Mouse (Mus musculus) intestine, embryonic 16.5 days (tissue): ENCODE measurements around the gene Gm21885. TPM values are rescaled to one million over a fixed set of nuclear protein-coding genes. Genes with fewer than 3 reads are reported as not detected.
A peak's percentile ranks its signal among the peaks of the same experiment; 100 is the strongest.

ENCODE experiments used
- ATAC-seq: fragments of 200-750 bp; cut with Nextera tagmentation; 2 replicates; pipeline ENCODE4 v1.8.0; 2017; ENCODE audit warnings: moderate TSS enrichment, moderate library complexity
- H3K27ac ChIP-seq: fragments of 300-500 bp; sonication (generic); 2 replicates; pipeline ENCODE4 v1.5.1; 2014; ENCODE audit warnings: mild to moderate bottlenecking, low read length
- H3K27me3 ChIP-seq: fragments of 300-500 bp; sonication (generic); replicated peaks from 2 replicates; pipeline ENCODE4 v1.6.1; 2014; ENCODE audit warnings: low read length, control low read depth, mixed read lengths; ENCODE audit not compliant: control insufficient read depth, insufficient read depth
- H3K36me3 ChIP-seq: fragments of 300-500 bp; sonication (generic); 2 replicates; pipeline ENCODE4 v1.6.1; 2014; ENCODE audit warnings: low read length, control low read depth; ENCODE audit not compliant: control insufficient read depth, insufficient read depth
- H3K4me1 ChIP-seq: fragments of 300-500 bp; sonication (generic); 2 replicates; pipeline ENCODE4 v1.6.1; 2014; ENCODE audit warnings: low read length, control low read depth, mixed read lengths; ENCODE audit not compliant: control insufficient read depth, insufficient read depth
- H3K4me2 ChIP-seq: fragments of 300-500 bp; sonication (generic); 2 replicates; pipeline ENCODE4 v1.6.1; 2014; ENCODE audit warnings: low read depth, low read length, control low read depth
- H3K4me3 ChIP-seq: fragments of 300-500 bp; sonication (generic); 2 replicates; pipeline ENCODE4 v1.5.1; 2014; ENCODE audit warnings: mild to moderate bottlenecking, low read length
- H3K9ac ChIP-seq: fragments of 300-500 bp; sonication (generic); 2 replicates; pipeline ENCODE4 v1.6.1; 2014; ENCODE audit warnings: low read depth, low read length
- H3K9me3 ChIP-seq: fragments of 300-500 bp; sonication (generic); 2 replicates; pipeline ENCODE4 v1.6.1; 2016; ENCODE audit warnings: low read length, control low read depth; ENCODE audit not compliant: control insufficient read depth
- WGBS: fragments of 180-500 bp; shearing (Covaris S2); extraction: QIAGEN DNeasy Blood & Tissue Kit; methylation state at CpG from one replicate; pipeline ENCODE4 v1.1.7; 2014; 5-methylcytosine and 5-hydroxymethylcytosine counted together
- polyA plus RNA-seq: library from polyadenylated mRNA; unstranded; fragments of >200 nt; fragmentation: Nextera tagmentation; extraction: Ambion mirVana; gene quantifications from 2 replicates; pipeline ENCODE4 v1.2.1, GENCODE M21; 2015

Gm21885 gene
- polyA plus RNA-seq, 1 experiment from 2014 or later: 92.1 TPM

DNA sequence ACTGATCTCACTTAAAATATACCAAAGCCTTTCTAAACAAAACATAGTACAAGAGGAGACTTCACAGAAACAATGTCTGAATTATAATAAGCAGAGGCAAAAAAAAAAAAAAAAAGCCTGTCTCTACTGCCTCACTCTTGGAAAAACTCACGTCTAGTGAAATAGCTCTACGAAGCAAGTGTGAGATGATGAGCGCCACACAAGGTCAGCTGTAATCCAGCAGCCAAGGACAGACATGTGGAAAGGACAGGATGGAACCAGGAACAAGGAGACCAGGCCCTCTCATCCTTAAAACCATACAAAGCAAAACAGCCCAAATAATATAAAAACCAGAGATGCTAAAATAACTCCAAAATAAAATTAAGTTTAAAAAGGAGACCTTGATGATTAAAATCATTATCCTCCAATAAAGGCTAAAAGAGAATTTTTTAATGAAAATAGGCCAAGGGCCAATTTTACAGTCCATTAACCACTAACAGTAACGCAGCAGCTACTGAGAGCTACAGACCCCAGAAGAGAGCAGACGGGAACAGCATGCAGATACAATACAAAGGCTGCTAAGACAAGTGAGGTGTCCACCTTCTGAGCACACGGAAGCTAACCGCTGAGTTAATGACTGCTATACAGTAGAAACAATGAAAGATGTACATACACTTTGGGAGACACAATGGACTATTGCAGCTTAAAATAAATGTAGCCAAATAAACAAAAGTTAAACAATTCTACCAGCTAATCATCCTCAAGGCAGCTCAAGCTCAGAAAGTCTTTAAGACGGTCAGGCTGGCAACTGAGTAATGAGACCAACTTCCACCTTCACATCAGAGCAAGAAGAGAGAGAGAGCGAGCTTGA, 13.5 kb downstream of the Gm21885 start:
- Histone ChIP-seq H3K4me1 (no peaks in the 10 kb centered on the region), H3K9me3 (no peaks in the 10 kb centered on the region), H3K36me3 (peaks cover 33% of the 10 kb centered on the region), H3K27me3 (no peaks in the 10 kb centered on the region), H3K4me3 (no peak overlapping the region), H3K4me2 (no peak overlapping the region), H3K27ac (no peak overlapping the region), H3K9ac (no peak overlapping the region)
- no peak for ATAC-seq
- WGBS: 76% methylated on average over 9 of the region's 9 CpGs

GRCm38 (mm10) chr11:94312733-94313132, 31.1 kb downstream of the Gm21885 start:
- H3K4me3 ChIP-seq: no peak overlapping the region
- H3K36me3 ChIP-seq: no peaks in the 10 kb centered on the region
- no peak overlapping the region for H3K9ac ChIP-seq
- no peak overlapping the region for H3K27ac ChIP-seq
- H3K27me3 ChIP-seq: no peaks in the 10 kb centered on the region
- H3K4me1 ChIP-seq: peaks cover 24% of the 10 kb centered on the region
- 76% methylated on average over 1 of the region's 1 CpGs for WGBS
- no peaks in the 10 kb centered on the region for H3K9me3 ChIP-seq
- no peak overlapping the region for H3K4me2 ChIP-seq
- ATAC-seq: no peak

DNA sequence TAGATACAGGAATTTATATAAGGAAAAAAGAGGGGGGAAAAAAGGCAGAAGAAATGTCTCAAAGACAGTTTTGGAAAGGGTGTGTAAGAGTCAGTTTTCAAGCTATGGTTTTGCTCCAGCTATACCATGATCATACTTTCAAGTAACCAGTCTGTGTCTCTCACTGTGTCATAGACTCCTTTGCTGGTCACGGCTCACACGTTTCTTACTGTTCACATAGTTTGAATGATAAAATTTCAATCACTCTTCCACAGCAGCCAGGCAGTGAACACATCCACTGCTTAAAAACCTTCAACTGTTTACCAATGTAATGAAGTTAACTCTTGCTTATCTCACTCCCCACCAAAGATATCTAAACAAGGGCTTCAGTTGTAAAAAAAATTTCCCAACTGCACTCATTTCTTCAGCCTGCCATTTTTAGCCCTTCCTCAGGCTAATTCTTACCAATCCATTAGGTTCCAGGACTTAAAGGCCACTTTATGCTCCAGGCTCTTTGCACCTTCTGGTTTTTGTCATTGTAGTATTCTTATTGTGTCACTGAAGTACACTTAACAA, 32.5 kb downstream of the Gm21885 start:
- Histone ChIP-seq H3K4me3 (no peak overlapping the region), H3K27ac (no peak overlapping the region), H3K4me1 (peaks cover 28% of the 10 kb centered on the region), H3K9ac (no peak overlapping the region), H3K27me3 (no peaks in the 10 kb centered on the region), H3K9me3 (no peaks in the 10 kb centered on the region), H3K4me2 (no peak overlapping the region), H3K36me3 (no peaks in the 10 kb centered on the region)
- no peak for ATAC-seq
- WGBS: 64% methylated on average over 2 of the region's 2 CpGs

- ATAC-seq: no peak
- Histone ChIP-seq H3K4me3 (no peak overlapping the region), H3K27ac (no peak overlapping the region), H3K36me3 (no peaks in the 10 kb centered on the region), H3K27me3 (no peaks in the 10 kb centered on the region), H3K9ac (no peak overlapping the region), H3K4me1 (peaks cover 30% of the 10 kb centered on the region), H3K9me3 (no peaks in the 10 kb centered on the region), H3K4me2 (no peak overlapping the region)
- 31% methylated on average over 1 of the region's 1 CpGs for WGBS
These were observed 33.6 kb downstream of the Gm21885 start for GRCm38 (mm10) chr11:94315308-94315707.

DNA sequence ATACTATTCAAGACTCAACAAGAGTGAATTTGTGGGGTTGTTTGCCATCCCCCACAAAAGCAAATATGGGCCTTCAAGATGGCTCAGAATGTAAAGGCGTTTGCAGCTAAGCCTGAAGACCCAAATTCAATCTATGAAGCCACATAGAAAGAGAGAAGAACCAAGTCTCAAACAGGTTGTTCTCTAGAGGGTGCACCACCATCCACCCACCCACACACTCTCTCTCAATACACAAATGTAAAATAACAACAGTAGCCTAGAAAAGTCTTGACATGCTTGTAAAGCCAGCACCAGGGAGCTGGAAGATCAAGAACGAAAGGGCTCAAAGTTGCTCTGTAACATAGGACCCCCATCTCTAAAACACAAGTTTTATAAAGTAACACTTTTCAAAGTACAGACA, 34.9 kb downstream of the Gm21885 start:
- no peak overlapping the region for H3K9ac ChIP-seq
- no peak overlapping the region for H3K27ac ChIP-seq
- H3K4me2 ChIP-seq: no peak overlapping the region
- 68% methylated on average over 2 of the region's 2 CpGs for WGBS
- no peaks in the 10 kb centered on the region for H3K36me3 ChIP-seq
- no peak overlapping the region for H3K4me3 ChIP-seq
- no peaks in the 10 kb centered on the region for H3K27me3 ChIP-seq
- no peaks in the 10 kb centered on the region for H3K9me3 ChIP-seq
- peaks cover 30% of the 10 kb centered on the region for H3K4me1 ChIP-seq
- no peak for ATAC-seq

DNA sequence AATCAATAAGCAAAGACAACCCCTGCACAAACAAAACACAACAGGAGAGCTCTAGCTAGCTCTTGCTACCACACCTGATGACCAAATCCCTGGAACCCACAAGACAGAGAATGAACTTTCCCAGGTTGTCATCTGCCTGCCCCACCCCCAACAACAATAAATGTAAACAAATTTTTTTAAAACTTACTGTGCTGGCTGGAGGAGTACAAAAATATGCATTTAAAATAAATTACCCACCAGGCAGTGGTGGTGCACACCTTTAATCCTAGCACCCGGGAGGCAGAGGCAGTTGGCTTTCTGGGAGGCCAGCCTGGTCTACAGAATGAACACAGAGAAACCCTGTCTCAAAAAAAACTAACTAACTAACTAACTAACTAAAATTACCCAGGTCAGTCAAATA, 35.3 kb downstream of the Gm21885 start:
- 33% methylated on average over 1 of the region's 1 CpGs for WGBS
- ATAC-seq: no peak
- no peaks in the 10 kb centered on the region for H3K9me3 ChIP-seq
- no peak overlapping the region for H3K9ac ChIP-seq
- H3K4me3 ChIP-seq: no peak overlapping the region
- no peak overlapping the region for H3K27ac ChIP-seq
- no peaks in the 10 kb centered on the region for H3K36me3 ChIP-seq
- peaks cover 30% of the 10 kb centered on the region for H3K4me1 ChIP-seq
- H3K4me2 ChIP-seq: no peak overlapping the region
- no peaks in the 10 kb centered on the region for H3K27me3 ChIP-seq

GRCm38 (mm10) chr11:94317515-94317914, 35.8 kb downstream of the Gm21885 start:
- Histone ChIP-seq H3K4me2 (no peak overlapping the region), H3K27ac (no peak overlapping the region), H3K4me3 (no peak overlapping the region), H3K36me3 (no peaks in the 10 kb centered on the region), H3K27me3 (no peaks in the 10 kb centered on the region), H3K4me1 (peaks cover 30% of the 10 kb centered on the region), H3K9ac (no peak overlapping the region), H3K9me3 (no peaks in the 10 kb centered on the region)
- ATAC-seq: no peak
- 35% methylated on average over 4 of the region's 4 CpGs for WGBS

DNA sequence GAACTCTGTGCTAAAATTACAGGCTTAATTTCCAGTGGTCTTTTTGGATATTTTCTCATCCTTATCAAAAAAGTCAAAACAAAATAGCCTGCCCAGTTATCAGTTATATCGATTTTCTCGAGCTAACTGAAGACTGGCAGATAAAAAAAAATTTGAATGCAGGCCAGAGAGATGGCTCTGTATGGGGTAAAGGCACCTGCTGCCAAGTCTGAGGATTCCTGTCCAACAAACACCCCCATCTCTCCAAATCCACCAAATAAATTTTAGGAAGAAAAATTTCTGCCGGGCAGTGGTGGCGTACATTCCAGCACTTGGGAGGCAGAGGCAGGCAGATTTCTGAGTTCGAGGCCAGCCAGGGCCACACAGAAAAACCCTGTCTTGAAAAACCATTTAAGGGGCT, 36.4 kb downstream of the Gm21885 start:
- no peak overlapping the region for H3K9ac ChIP-seq
- ATAC-seq: no peak
- H3K4me1 ChIP-seq: peaks cover 28% of the 10 kb centered on the region
- no peaks in the 10 kb centered on the region for H3K9me3 ChIP-seq
- H3K4me3 ChIP-seq: no peak overlapping the region
- H3K27me3 ChIP-seq: no peaks in the 10 kb centered on the region
- 75% methylated on average over 5 of the region's 5 CpGs for WGBS
- no peak overlapping the region for H3K27ac ChIP-seq
- no peaks in the 10 kb centered on the region for H3K36me3 ChIP-seq
- H3K4me2 ChIP-seq: no peak overlapping the region

- H3K27me3 ChIP-seq: no peaks in the 10 kb centered on the region
- H3K4me3 ChIP-seq: peak overlapping the region; percentile 99
- no peaks in the 10 kb centered on the region for H3K36me3 ChIP-seq
- peak overlapping the region; percentile 100 for H3K9ac ChIP-seq
- H3K9me3 ChIP-seq: no peaks in the 10 kb centered on the region
- H3K27ac ChIP-seq: peak overlapping the region; percentile 95
- peak; percentile 69 for ATAC-seq
- under 1% methylated on average over 67 of the region's 67 CpGs for WGBS
- H3K4me2 ChIP-seq: peak overlapping the region; percentile 81
- H3K4me1 ChIP-seq: peaks cover 17% of the 10 kb centered on the region
These were observed 39.6 kb downstream of the Gm21885 start for GRCm38 (mm10) chr11:94320969-94321930.
